Mouse (Mus musculus): ENCODE measurements around the gene Lig4. TPM values are rescaled to one million over a fixed set of nuclear protein-coding genes. Genes with fewer than 3 reads are reported as not detected.
A peak's percentile ranks its signal among the peaks of the same experiment; 100 is the strongest.

Gene Lig4
- polyA plus RNA-seq, 1 experiment from 2014 or later: 4.3 TPM

- Histone ChIP-seq H3K4me1 (ENCODE audit: control insufficient read depth, insufficient read depth, low read length) (peaks cover 24% of the 10 kb centered on the region), H3K27me3 (ENCODE audit: control insufficient read depth, insufficient read depth, low read length) (no peaks in the 10 kb centered on the region), H3K9ac (ENCODE audit: low read length) (no peak overlapping the region), H3K36me3 (ENCODE audit: control insufficient read depth, insufficient read depth, low read length) (no peaks in the 10 kb centered on the region), H3K9me3 (replicated peaks; ENCODE audit: control insufficient read depth, low read length) (no peaks in the 10 kb centered on the region), H3K4me2 (ENCODE audit: low read depth, low read length) (no peak overlapping the region), H3K27ac (ENCODE audit: low read length) (no peak overlapping the region), H3K4me3 (replicated peaks; ENCODE audit: low read length) (no peak overlapping the region)
- 70% methylated on average over 1 of the region's 1 CpGs for WGBS
- ATAC-seq (ENCODE audit: insufficient read depth, low FRiP score): no peak
These were observed 2.3 kb upstream of the Lig4 start for GRCm38 (mm10) chr8:9979746-9980145.

GRCm38 (mm10) chr8:9978475-9979230 lies 1.2 kb upstream of the Lig4 start:
- Histone ChIP-seq H3K4me1 (ENCODE audit: control insufficient read depth, insufficient read depth, low read length) (peaks cover 24% of the 10 kb centered on the region), H3K27me3 (ENCODE audit: control insufficient read depth, insufficient read depth, low read length) (no peaks in the 10 kb centered on the region), H3K9ac (ENCODE audit: low read length) (peak overlapping the region; percentile 92), H3K27ac (ENCODE audit: low read length) (no peak overlapping the region), H3K4me2 (ENCODE audit: low read depth, low read length) (peak overlapping the region; percentile 62), H3K4me3 (replicated peaks; ENCODE audit: low read length) (peak overlapping the region; percentile 84), H3K9me3 (replicated peaks; ENCODE audit: control insufficient read depth, low read length) (no peaks in the 10 kb centered on the region), H3K36me3 (ENCODE audit: control insufficient read depth, insufficient read depth, low read length) (no peaks in the 10 kb centered on the region)
- WGBS: 45% methylated on average over 18 of the region's 18 CpGs
- no peak for ATAC-seq (ENCODE audit: insufficient read depth, low FRiP score)

GRCm38 (mm10) chr8:9977016-9977415 lies 470 bp downstream of the Lig4 start:
- Histone ChIP-seq H3K4me1 (ENCODE audit: control insufficient read depth, insufficient read depth, low read length) (peaks cover 24% of the 10 kb centered on the region), H3K4me3 (replicated peaks; ENCODE audit: low read length) (peak overlapping the region; percentile 84), H3K9me3 (replicated peaks; ENCODE audit: control insufficient read depth, low read length) (no peaks in the 10 kb centered on the region), H3K9ac (ENCODE audit: low read length) (peak overlapping the region; percentile 92), H3K27ac (ENCODE audit: low read length) (peak overlapping the region; percentile 92), H3K4me2 (ENCODE audit: low read depth, low read length) (peak overlapping the region; percentile 70), H3K27me3 (ENCODE audit: control insufficient read depth, insufficient read depth, low read length) (no peaks in the 10 kb centered on the region), H3K36me3 (ENCODE audit: control insufficient read depth, insufficient read depth, low read length) (no peaks in the 10 kb centered on the region)
- ATAC-seq (ENCODE audit: insufficient read depth, low FRiP score): no peak
- 34% methylated on average over 15 of the region's 15 CpGs for WGBS

- no peaks in the 10 kb centered on the region for H3K36me3 ChIP-seq (ENCODE audit: control insufficient read depth, insufficient read depth, low read length)
- H3K9ac ChIP-seq (ENCODE audit: low read length): peak overlapping the region; percentile 80
- H3K4me3 ChIP-seq (replicated peaks; ENCODE audit: low read length): peak overlapping the region; percentile 82
- peaks cover 24% of the 10 kb centered on the region for H3K4me1 ChIP-seq (ENCODE audit: control insufficient read depth, insufficient read depth, low read length)
- peak overlapping the region; percentile 54 for H3K27ac ChIP-seq (ENCODE audit: low read length)
- under 1% methylated on average over 47 of the region's 47 CpGs for WGBS
- no peaks in the 10 kb centered on the region for H3K9me3 ChIP-seq (replicated peaks; ENCODE audit: control insufficient read depth, low read length)
- no peaks in the 10 kb centered on the region for H3K27me3 ChIP-seq (ENCODE audit: control insufficient read depth, insufficient read depth, low read length)
- peak; percentile 95 for ATAC-seq (ENCODE audit: insufficient read depth, low FRiP score)
- peak overlapping the region; percentile 85 for H3K4me2 ChIP-seq (ENCODE audit: low read depth, low read length)
These were observed 1.4 kb downstream of the Lig4 start for GRCm38 (mm10) chr8:9975898-9976611.

DNA sequence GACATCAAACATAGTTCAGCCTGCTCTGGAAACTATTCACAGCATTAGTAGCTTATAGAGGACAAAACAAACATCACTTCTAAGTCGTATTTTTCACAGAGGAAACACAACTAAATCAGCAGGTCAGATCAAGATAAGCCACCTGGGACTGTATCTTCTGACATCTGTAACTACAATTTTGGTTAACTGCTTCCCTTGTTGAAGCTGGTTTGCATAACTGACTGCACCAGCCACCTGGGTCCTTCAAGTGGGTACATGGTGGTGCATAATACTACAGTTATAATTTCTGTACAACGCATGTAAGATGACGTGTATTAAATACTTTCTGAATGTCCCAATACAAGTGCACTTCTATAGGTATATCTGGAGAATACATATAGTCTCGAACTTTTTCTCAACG lies 2.2 kb downstream of the Lig4 start:
- Histone ChIP-seq H3K9me3 (replicated peaks; ENCODE audit: control insufficient read depth, low read length) (no peaks in the 10 kb centered on the region), H3K27me3 (ENCODE audit: control insufficient read depth, insufficient read depth, low read length) (no peaks in the 10 kb centered on the region), H3K36me3 (ENCODE audit: control insufficient read depth, insufficient read depth, low read length) (no peaks in the 10 kb centered on the region), H3K27ac (ENCODE audit: low read length) (no peak overlapping the region), H3K4me3 (replicated peaks; ENCODE audit: low read length) (peak overlapping the region; percentile 82), H3K4me2 (ENCODE audit: low read depth, low read length) (peak overlapping the region; percentile 85), H3K9ac (ENCODE audit: low read length) (peak overlapping the region; percentile 23; the same call in 1 of the 2 replicates), H3K4me1 (ENCODE audit: control insufficient read depth, insufficient read depth, low read length) (peaks cover 24% of the 10 kb centered on the region)
- WGBS: 29% methylated on average over 5 of the region's 5 CpGs
- no peak for ATAC-seq (ENCODE audit: insufficient read depth, low FRiP score)

GRCm38 (mm10) chr8:9971866-9972265 lies 5.6 kb downstream of the Lig4 start:
- Histone ChIP-seq H3K9ac (ENCODE audit: low read length) (no peak overlapping the region), H3K4me2 (ENCODE audit: low read depth, low read length) (no peak overlapping the region), H3K9me3 (replicated peaks; ENCODE audit: control insufficient read depth, low read length) (no peaks in the 10 kb centered on the region), H3K4me1 (ENCODE audit: control insufficient read depth, insufficient read depth, low read length) (peaks cover 10% of the 10 kb centered on the region), H3K27ac (ENCODE audit: low read length) (no peak overlapping the region), H3K36me3 (ENCODE audit: control insufficient read depth, insufficient read depth, low read length) (no peaks in the 10 kb centered on the region), H3K4me3 (replicated peaks; ENCODE audit: low read length) (no peak overlapping the region), H3K27me3 (ENCODE audit: control insufficient read depth, insufficient read depth, low read length) (no peaks in the 10 kb centered on the region)
- WGBS: 96% methylated on average over 9 of the region's 9 CpGs
- ATAC-seq (ENCODE audit: insufficient read depth, low FRiP score): no peak

DNA sequence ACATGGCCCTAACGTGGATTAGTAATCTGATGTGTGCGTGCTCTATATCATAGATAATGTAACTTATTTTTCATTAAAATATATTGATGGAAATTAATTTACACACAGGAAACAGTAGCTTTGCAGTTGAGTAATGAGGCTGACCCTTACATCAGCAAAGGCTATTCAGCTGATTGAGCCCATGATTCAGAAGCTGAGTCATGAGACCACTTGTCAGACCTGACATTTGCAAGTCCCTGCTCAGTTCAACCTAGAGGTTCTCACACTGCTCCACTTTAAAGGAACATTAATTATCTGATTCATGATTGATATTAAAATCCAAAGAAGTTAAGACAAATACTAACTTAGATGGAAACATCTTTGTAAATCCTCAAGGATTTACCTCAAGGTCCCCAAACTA lies 17.6 kb downstream of the Lig4 start:
- H3K4me3 ChIP-seq (replicated peaks; ENCODE audit: low read length): no peak overlapping the region
- H3K9me3 ChIP-seq (replicated peaks; ENCODE audit: control insufficient read depth, low read length): no peaks in the 10 kb centered on the region
- H3K36me3 ChIP-seq (ENCODE audit: control insufficient read depth, insufficient read depth, low read length): no peaks in the 10 kb centered on the region
- H3K4me2 ChIP-seq (ENCODE audit: low read depth, low read length): no peak overlapping the region
- H3K27ac ChIP-seq (ENCODE audit: low read length): no peak overlapping the region
- no peak overlapping the region for H3K9ac ChIP-seq (ENCODE audit: low read length)
- 82% methylated on average over 2 of the region's 2 CpGs for WGBS
- ATAC-seq (ENCODE audit: insufficient read depth, low FRiP score): no peak
- no peaks in the 10 kb centered on the region for H3K4me1 ChIP-seq (ENCODE audit: control insufficient read depth, insufficient read depth, low read length)
- H3K27me3 ChIP-seq (ENCODE audit: control insufficient read depth, insufficient read depth, low read length): no peaks in the 10 kb centered on the region

- H3K36me3 ChIP-seq (ENCODE audit: control insufficient read depth, insufficient read depth, low read length): no peaks in the 10 kb centered on the region
- H3K4me1 ChIP-seq (ENCODE audit: control insufficient read depth, insufficient read depth, low read length): no peaks in the 10 kb centered on the region
- 36% methylated on average over 4 of the region's 4 CpGs for whole genome bisulfite sequencing
- no peaks in the 10 kb centered on the region for H3K27me3 ChIP-seq (ENCODE audit: control insufficient read depth, insufficient read depth, low read length)
- peak overlapping the region; percentile 53; the same call in 1 of the 2 replicates for H3K27ac ChIP-seq (ENCODE audit: low read length)
- no peaks in the 10 kb centered on the region for H3K9me3 ChIP-seq (replicated peaks; ENCODE audit: control insufficient read depth, low read length)
- no peak overlapping the region for H3K4me3 ChIP-seq (replicated peaks; ENCODE audit: low read length)
- no peak overlapping the region for H3K4me2 ChIP-seq (ENCODE audit: low read depth, low read length)
- peak; percentile 33; the same call in 1 of the 2 replicates for ATAC-seq (ENCODE audit: insufficient read depth, low FRiP score)
- no peak overlapping the region for H3K9ac ChIP-seq (ENCODE audit: low read length)
These were observed 19.1 kb downstream of the Lig4 start for GRCm38 (mm10) chr8:9958338-9958737.

GRCm38 (mm10) chr8:9949134-9949890 lies 28.2 kb downstream of the Lig4 start:
- no peak overlapping the region for H3K9ac ChIP-seq (ENCODE audit: low read length)
- no peak overlapping the region for H3K4me2 ChIP-seq (ENCODE audit: low read depth, low read length)
- no peaks in the 10 kb centered on the region for H3K36me3 ChIP-seq (ENCODE audit: control insufficient read depth, insufficient read depth, low read length)
- no peak overlapping the region for H3K4me3 ChIP-seq (replicated peaks; ENCODE audit: low read length)
- no peaks in the 10 kb centered on the region for H3K4me1 ChIP-seq (ENCODE audit: control insufficient read depth, insufficient read depth, low read length)
- no peak for ATAC-seq (ENCODE audit: insufficient read depth, low FRiP score)
- no peaks in the 10 kb centered on the region for H3K27me3 ChIP-seq (ENCODE audit: control insufficient read depth, insufficient read depth, low read length)
- no peaks in the 10 kb centered on the region for H3K9me3 ChIP-seq (replicated peaks; ENCODE audit: control insufficient read depth, low read length)
- 51% methylated on average over 10 of the region's 10 CpGs for WGBS
- no peak overlapping the region for H3K27ac ChIP-seq (ENCODE audit: low read length)
